Mouse (Mus musculus) urinary bladder, adult 18-20 months (tissue): ENCODE measurements around the gene Pou2f3.

Experiments used
- DNase-seq, 2 experiments: peaks; one replicate each; pipeline ENCODE4 v3.0.0; 2022; ENCODE audit warnings: low spot score in 2 of 2, mixed read lengths in 2 of 2

Pou2f3 gene

GRCm38 (mm10) chr9:43109125-43109524, 101.0 kb downstream of the Pou2f3 start:
- DNase-seq = no peak

- no peak for DNase-seq
Observed at GRCm38 (mm10) chr9:43108721-43109120, 101.4 kb downstream of the Pou2f3 start.

DNA sequence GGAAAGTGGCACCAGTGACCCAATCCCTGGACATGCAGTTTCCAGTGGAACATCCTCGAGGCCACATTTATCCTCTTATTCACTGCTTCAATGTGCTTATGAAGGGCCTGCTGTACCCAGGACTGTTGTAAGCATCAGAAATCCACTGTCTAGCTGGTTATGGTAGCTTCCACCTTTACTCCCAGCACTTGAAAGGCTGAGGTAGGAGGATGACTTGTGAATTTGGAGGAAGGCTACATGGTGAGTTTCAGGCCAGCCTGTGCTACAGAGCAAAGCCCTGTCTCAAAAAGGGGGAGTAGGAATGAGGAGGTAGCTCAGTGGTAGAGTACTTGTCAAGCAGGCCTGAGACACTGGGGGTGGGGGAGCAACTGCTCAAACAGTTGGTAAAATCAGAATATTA, 102.1 kb downstream of the Pou2f3 start:
- no peak for DNase-seq

- no peak for DNase-seq
Observed at GRCm38 (mm10) chr9:43107555-43107954, 102.6 kb downstream of the Pou2f3 start.

DNA sequence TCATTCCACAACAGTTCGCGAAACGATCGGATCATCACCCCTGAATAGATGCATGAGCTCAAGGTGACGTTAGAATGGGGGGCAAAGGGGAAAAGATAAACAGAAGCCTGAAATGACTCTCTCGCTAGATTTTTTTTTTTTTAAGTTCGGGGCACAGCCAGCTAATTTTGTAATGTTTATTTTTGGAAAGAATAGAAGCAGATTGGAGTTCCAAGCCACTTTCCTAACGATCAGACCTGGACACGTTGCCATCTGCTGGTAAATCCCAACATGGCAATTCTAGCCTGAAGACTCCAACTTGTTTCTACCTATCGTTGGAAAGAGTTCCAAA, 103.0 kb downstream of the Pou2f3 start, which contains the start of gene Arhgef12:
Arhgef12 (minus strand) TSS at position 53 of the 331 bp plus-strand sequence.
- DNase-seq = peak in 1 of 2 experiments; percentile 43

- peak in 1 of 2 experiments; percentile 33 for DNase-seq
Observed at GRCm38 (mm10) chr9:43106426-43107186, 103.6 kb downstream of the Pou2f3 start.

DNA sequence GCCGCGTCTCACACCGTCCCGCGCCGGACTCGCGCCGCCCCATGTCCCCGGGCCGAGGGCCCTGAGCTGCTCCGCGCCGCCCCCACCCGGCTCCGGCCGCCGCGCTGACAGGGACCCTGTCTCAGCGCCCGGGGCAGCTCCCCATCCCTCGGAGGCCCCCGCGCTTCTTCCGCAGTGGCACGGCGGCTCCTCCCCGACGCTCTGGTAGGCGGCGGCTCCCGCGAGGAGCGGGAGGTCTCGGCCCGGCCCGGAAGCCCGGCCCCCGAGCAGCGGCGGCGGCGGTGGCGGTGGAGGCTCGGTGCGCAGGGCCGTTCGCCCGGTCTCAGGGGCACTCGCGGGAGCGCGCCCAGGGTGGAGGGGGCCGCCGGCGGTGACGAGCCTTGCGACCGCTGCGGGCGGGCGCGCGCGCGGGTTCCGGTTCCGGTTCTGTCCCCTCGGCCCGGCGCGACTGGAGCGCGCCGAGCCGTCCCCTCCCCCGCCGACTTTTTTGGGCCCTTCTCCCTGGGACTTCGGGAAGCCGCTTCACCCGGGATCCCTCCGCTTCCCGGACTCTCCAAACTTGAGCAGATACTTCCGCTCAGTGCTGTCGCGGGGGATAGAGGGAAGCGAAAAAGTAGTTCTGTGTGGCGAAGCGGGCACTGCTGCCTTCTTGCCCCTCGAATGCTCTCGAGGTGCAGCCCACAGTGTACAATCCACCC, 104.4 kb downstream of the Pou2f3 start:
- DNase-seq = peak; percentile 83 to 89

GRCm38 (mm10) chr9:43104873-43105663, 105.1 kb downstream of the Pou2f3 start:
- DNase-seq = peak in 1 of 2 experiments; percentile 27

DNA sequence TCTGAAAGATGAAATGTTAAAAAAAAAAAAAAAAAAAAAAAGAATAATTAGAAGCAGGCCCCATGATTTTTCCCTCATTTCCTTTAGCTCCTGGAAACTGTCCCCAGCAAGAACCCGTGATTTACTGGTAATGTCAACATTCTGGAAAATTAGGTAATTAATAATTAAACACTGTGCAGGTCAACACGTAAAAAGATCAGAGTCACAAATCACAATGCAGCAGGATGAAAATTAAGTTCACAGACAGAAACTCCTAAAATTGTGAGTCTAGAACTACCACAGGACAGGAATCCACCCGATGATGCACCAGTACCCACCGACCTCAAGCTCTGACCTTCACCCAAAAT, 105.7 kb downstream of the Pou2f3 start:
- no peak for DNase-seq

DNA sequence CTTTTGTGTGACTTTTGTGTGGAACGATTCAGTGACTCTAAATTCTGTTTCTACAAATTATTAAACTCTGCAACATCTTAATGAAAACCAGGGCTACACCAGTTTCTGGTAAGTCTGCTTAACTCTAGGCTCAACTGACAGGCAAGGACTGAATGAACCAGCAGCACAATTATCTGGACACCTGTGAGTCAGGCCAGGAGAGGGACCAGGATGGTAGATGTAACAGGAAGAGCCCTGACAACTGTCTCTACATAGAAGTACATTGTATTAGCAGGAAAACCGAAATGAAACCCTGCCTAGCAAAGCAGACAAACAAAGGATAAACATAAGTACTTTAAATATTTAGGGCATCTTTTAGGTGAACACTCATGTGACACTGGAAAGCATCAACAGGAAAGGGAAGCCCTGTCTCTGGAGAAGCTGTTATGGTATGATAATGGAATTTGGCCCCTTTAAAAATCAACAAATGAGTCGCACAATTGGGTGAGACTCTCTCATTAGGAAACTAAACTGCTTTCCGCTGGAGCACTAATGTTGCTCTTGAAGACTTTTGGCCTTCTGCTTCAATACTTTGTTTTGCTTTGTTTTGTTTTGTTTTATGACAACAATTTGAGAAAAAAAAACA, 106.4 kb downstream of the Pou2f3 start:
- no peak for DNase-seq

DNA sequence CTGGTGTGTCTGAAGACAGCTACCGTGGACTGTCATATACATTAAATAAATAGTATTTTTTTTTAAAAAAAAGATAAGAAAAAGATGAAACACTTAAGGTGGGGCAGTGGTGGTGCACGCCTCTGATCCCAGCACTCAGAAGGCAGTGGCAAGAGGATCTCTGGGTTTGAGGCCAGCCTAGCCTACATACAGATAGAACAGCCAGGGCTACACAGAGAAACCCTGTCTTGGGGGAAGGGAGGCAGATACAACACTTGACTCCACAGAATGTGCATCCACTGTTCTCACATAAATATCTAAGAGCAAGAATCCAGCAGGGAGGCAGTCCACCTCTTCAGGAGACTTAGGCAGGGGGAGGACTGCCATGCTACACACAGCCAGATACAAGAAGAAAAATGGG, 107.2 kb downstream of the Pou2f3 start:
- DNase-seq = no peak

DNA sequence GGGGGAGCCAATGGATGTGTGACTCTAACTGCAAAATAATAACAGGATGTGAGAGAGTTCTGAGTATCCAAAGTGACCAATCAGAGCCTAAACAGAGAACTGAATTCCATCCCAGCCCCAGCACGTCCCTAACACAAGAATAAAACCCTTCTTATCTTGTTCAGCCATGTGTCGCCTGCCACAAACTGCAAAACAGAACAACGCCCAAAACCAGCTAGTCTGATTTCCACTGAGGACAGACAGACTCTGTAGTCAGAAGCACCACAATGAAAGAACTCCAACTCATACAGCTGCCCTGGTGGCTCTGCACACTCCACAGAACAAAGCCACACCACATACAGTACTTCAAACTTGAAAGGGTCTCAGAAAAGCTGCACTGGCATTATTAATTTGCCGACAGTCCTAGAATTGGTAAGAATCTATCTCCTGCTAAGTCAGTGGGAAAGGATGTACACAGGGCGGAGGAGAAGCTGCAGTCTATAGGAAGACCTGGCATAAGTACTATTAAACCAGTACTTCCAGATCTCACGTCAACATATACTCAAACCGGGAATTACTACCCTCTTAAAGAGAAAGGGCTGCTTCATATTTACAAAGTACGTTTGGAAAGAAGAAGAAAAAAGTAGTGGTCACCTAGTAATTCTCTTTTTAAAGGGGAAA, 108.1 kb downstream of the Pou2f3 start:
- DNase-seq = no peak

GRCm38 (mm10) chr9:43098922-43099321, 111.2 kb downstream of the Pou2f3 start:
- no peak for DNase-seq

DNA sequence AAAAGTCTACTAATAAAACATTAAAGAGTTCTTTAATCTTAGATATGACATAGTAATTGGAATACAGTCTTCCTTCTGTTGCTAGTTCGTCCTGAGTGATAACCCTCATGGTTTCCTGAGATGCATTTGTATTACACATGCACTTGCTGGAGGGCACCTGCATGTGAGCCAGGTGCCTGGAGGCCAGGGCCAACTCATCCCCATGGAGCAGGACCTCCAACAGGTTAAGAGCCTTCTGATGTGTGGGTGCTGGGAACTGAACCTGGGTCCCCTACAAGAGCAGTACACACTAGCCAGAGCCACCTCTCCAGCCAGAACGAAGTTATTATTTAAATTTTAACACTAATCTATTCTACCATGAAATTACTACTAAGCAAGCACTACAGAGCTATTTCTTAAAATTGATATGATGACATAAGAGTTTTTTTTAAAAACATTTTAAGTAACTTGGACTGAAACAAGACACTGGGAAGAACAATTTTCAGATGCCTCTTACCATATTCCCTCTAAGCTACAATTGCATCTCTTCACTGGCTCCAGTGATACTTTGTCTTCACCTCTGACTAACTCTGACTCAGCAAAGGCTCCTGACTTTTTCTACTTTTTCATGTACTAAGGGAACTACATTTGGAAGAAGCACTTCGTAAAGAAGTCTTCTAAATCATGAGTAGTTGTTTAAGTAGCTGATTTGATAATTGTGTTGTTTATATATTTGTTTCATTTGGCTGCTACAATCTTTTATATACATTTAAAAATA, 112.2 kb downstream of the Pou2f3 start:
- no peak for DNase-seq

DNA sequence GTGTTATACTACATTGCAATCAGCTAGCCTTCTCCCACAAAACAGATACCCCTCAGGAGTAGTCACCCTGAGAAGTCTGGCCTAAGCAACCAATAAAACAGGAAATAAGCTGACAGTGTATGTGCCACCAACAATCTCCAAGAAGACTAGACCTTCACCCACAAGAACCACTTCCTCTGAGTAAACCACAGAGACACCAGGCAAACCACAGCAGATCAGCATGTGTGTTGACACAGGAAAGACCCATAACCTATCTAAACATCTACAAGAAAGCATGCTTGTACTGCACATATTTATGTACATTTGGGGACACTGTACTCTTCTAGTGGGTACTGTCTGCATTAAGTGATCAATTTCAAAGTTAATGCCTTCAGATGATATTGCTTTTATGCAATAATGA, 113.8 kb downstream of the Pou2f3 start:
- no peak for DNase-seq

DNA sequence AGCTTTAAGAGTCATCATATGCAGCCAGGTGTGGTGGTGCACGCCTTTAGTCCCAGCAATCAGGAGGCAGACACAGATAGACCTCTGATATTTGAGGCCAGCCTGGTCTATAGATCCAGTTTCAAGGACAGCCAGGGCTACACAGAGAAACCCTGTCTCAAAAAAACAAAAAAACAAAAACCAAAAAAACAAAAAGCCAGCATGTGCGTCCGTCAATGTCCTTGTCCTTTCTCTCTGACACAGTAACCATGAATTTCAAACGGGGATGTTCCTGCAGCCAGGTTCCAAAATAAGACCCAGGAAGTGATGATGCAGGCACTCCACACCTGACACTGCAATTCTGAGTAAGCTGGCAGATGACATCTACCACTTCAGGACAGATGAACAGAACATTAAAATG, 115.3 kb downstream of the Pou2f3 start:
- DNase-seq = no peak

GRCm38 (mm10) chr9:43093803-43094202, 116.4 kb downstream of the Pou2f3 start:
- DNase-seq = no peak

- DNase-seq = no peak
Observed at GRCm38 (mm10) chr9:43085686-43086285, 124.4 kb downstream of the Pou2f3 start.

DNA sequence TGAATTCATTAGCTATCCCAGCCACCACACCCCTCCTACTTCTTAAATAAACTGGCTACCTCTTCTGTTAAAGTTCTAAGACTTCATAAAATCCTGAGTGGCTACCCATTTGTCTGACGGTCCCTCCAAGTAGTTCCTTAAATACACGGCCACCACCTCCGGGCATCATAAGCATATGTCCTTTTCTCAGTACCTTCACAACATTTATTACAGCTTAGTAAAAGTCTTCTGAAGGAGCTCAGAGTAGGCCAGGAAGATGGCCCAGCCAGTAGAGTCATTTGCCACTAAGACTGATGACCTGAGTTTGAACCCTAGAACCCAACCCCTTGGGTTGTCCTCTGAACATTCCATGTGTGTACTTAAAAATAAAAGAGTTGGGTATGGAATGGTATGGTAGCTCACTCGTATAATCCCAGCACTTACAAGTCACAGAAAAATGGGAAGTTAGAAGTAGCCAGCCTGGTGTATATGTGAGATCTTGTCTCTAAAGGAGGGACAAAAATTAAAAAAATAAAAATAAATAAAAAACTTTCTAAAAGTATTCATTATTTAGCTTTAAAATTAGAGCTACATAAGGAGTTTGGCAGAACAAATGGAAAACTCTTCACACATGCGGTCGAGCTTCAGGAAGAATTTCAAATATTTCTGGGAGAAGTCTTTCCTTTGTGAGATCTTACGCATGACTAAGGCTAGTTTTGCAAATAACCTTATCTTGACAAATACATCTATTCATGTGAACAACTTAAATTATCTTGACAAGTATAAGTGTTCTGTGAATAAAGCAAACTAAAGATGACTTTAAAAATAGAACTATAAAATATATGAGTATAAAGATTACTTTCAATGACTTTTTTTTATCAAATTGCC, 125.4 kb downstream of the Pou2f3 start:
- DNase-seq = no peak
